Mouse (Mus musculus) heart, embryonic 10.5 days (tissue): ENCODE results near the gene Gapdh. TPM values are rescaled to one million over a fixed set of nuclear protein-coding genes. Genes with fewer than 3 reads are reported as not detected.

ENCODE experiments used
- DNase-seq: peaks from one replicate; pipeline ENCODE4 v3.0.0-alpha.2; 2017; ENCODE audit warnings: low spot score
- H3K27ac ChIP-seq: fragments of 300-500 bp; sonication (generic); 2 replicates; pipeline ENCODE4 v1.5.1; 2016; ENCODE audit warnings: mild to moderate bottlenecking
- H3K27me3 ChIP-seq: fragments of 300-500 bp; sonication (generic); 2 replicates; pipeline ENCODE4 v1.6.1; 2016; ENCODE audit warnings: mild to moderate bottlenecking; ENCODE audit not compliant: poor library complexity, insufficient read depth, severe bottlenecking
- H3K36me3 ChIP-seq: fragments of 300-500 bp; sonication (generic); 2 replicates; pipeline ENCODE4 v1.6.1; 2016; ENCODE audit warnings: mild to moderate bottlenecking, moderate library complexity
- H3K4me1 ChIP-seq: fragments of 300-500 bp; sonication (generic); 2 replicates; pipeline ENCODE4 v1.6.1; 2016; ENCODE audit warnings: mild to moderate bottlenecking
- H3K4me3 ChIP-seq: fragments of 300-500 bp; sonication (generic); 2 replicates; pipeline ENCODE4 v1.5.1; 2016; ENCODE audit warnings: mild to moderate bottlenecking, moderate library complexity
- H3K9me3 ChIP-seq: fragments of 300-500 bp; sonication (generic); 2 replicates; pipeline ENCODE4 v1.6.1; 2016; ENCODE audit warnings: mild to moderate bottlenecking, moderate library complexity
- WGBS: fragments of 180-500 bp; shearing (Covaris S2); methylation state at CpG from one replicate; pipeline ENCODE4 v1.1.7; 2016; 5-methylcytosine and 5-hydroxymethylcytosine counted together
- polyA plus RNA-seq: library from polyadenylated mRNA; unstranded; fragments of >200 nt; fragmentation: Nextera tagmentation; extraction: Ambion mirVana; gene quantifications from 2 replicates; pipeline ENCODE4 v1.2.1, GENCODE M21; 2016

Gapdh gene
- polyA plus RNA-seq, 1 experiment from 2014 or later = 3,676 TPM

DNA sequence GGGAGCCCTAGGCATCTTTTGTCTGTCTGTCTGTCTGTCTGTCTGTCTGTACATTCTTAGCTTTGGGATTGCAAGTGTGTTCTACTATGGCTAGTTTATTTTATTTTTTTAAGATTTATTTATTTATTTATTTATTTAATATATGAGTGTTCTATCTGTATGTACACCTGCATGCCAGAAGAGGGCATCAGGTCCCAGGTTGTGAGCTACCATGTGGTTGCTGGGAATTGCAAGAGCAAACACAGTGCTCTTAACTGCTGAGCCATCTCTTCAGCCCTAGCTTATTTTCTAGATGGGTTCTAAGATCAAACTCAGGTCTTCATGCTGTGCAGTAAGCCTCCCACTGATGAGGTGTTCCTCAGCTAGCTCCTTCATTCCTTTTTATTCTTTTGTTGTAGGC is 11.7 kb downstream of the Gapdh start:
- DNase-seq = no peak
- Histone ChIP-seq H3K4me1 (peaks cover 29% of the 10 kb centered on the region), H3K27me3 (no peaks in the 10 kb centered on the region), H3K36me3 (peaks cover 76% of the 10 kb centered on the region), H3K9me3 (no peaks in the 10 kb centered on the region), H3K27ac (no peak overlapping the region), H3K4me3 (no peak overlapping the region)

DNA sequence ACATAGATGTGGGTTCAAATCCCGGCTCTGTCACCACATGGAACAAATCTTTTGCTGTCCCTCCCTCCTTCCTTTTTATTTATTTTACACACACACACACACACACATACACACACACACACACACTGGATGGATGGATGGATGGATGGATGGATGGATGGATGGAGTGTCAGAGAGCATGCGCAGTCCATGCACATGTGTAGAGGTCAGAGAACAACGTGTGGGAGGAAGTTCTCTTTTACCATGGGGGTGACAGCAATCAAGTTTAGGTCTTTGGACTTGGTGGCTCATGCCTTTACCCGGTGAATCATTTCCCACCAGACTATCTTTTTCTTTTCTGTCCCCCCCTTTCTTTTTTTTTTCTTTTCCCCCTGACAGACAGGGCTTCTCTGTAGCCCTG is 12.6 kb downstream of the Gapdh start:
- H3K27ac ChIP-seq = no peak overlapping the region
- H3K9me3 ChIP-seq = no peaks in the 10 kb centered on the region
- no peaks in the 10 kb centered on the region for H3K27me3 ChIP-seq
- peaks cover 38% of the 10 kb centered on the region for H3K4me1 ChIP-seq
- H3K4me3 ChIP-seq = no peak overlapping the region
- no peak for DNase-seq
- peaks cover 69% of the 10 kb centered on the region for H3K36me3 ChIP-seq
- 88% methylated on average over 4 of the region's 4 CpGs for WGBS

DNA sequence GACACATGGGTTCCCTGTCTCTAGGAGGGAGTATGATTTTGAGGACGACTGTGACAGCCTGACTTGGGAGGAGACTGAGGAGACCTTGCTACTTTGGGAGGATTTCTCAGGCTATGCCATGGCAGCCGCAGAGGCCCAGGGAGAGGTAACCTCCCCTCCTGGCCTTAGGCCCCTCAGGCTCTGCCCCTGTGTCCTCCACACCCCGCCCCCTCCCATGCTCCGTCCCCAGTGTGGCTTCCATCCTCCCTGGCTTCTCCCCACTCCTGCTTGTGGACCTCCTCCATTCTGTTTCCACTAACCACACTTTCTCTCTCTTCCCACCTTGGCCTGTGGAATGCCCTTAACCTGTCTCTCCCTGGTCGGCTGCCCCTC is 13.3 kb downstream of the Gapdh start:
- WGBS = 79% methylated on average over 5 of the region's 5 CpGs
- Histone ChIP-seq H3K27ac (no peak overlapping the region), H3K27me3 (no peaks in the 10 kb centered on the region), H3K4me3 (no peak overlapping the region), H3K4me1 (peaks cover 44% of the 10 kb centered on the region), H3K36me3 (peaks cover 67% of the 10 kb centered on the region), H3K9me3 (no peaks in the 10 kb centered on the region)
- DNase-seq = no peak

DNA sequence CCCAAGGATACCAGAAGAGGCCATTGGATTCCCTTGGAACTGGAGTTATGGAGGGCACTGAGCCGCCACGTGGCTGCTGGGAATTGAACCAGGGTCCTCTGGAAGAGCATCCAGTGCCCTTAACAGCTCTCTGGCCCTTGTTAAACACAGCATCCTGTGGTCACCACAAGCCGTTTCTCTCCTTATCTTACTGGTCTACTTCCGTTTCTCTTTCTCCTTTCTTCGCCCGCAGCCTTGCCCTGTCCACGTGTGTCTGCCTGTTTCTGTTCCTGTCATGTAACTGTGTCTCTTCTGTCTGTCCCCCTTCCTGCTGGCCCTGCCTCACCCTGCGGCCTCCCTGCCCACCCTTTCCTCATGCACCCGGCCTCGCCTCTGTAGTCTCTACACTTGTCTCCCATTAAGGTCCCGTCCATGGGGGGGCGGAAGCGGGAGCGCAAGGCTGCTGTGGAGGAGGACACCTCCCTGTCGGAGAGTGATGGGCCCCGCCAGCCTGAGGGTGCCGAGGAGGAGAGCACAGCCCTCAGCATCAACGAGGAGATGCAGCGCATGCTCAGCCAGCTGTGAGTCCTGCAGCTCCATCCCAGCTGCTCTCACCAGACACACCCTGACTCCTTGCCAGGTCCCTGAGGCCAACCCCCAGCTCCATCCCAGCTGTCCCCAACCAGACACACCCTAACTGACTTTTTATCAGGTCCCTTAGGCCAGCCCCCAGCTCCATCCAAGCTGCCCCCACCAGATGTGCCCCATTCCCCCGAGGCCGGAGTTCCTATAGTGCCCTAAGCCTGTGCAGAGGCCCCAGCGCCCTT is 13.9 kb downstream of the Gapdh start:
- no peak overlapping the region for H3K27ac ChIP-seq
- WGBS = 83% methylated on average over 22 of the region's 22 CpGs
- no peaks in the 10 kb centered on the region for H3K9me3 ChIP-seq
- H3K27me3 ChIP-seq = no peaks in the 10 kb centered on the region
- H3K4me1 ChIP-seq = peaks cover 50% of the 10 kb centered on the region
- no peak overlapping the region for H3K4me3 ChIP-seq
- no peak for DNase-seq
- H3K36me3 ChIP-seq = peaks cover 62% of the 10 kb centered on the region

DNA sequence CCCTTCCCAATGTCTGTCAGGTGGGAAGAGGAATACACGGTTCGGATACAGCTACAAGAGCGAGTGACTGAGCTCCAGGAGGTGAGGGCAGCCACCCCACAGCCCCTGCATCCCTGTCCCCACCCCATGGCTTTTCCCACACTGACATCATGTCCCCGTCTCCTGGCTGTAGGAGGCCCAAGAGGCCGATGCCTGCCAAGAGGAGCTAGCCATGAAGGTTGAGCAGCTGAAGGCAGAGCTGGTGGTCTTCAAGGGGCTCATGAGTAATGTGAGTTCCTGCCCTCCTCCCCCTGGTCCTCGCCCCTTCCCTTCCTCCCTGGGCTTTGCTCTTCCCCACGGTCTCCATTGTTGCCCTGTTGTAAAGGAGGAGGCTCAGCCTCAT is 16.7 kb downstream of the Gapdh start:
- peaks cover 42% of the 10 kb centered on the region for H3K36me3 ChIP-seq
- no peak for DNase-seq
- H3K9me3 ChIP-seq = no peaks in the 10 kb centered on the region
- peak overlapping the region; percentile 92 for H3K27ac ChIP-seq
- H3K4me3 ChIP-seq = peak overlapping the region; percentile 86; the same call in 1 of the 2 replicates
- no peaks in the 10 kb centered on the region for H3K27me3 ChIP-seq
- H3K4me1 ChIP-seq = peaks cover 64% of the 10 kb centered on the region
- WGBS = 67% methylated on average over 7 of the region's 7 CpGs

DNA sequence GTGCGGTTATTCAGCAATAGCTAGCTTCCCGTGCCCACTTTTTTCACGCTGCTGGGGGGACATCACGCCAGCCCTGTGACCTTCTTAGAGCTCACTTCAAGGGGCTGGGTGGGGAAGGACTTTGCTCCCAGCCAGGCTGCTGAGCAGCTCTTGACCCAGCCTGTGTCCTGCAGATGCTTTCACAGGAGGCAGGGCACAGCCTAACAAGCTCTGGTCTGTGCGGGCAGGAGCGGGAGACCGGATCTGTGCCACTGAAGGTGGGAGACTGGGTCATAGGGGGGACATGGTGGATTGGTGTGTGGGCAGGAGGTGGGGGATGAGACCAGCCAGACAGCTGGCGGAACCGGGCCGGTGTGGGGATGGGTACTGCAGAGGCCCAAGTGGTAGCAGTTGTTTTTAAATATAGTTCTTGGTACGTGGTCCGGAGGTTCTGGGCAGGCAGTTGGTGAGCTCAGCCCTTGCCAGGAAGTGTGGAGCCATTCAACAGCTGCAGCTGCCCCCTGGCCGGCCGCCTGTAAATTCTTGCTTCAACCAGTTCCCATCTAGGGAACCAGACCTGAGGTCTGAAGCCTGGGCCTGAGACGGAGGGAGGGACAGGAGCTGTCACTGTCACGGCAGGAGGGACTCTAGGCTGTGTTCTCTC is 17.2 kb downstream of the Gapdh start:
- H3K4me1 ChIP-seq = peaks cover 69% of the 10 kb centered on the region

DNA sequence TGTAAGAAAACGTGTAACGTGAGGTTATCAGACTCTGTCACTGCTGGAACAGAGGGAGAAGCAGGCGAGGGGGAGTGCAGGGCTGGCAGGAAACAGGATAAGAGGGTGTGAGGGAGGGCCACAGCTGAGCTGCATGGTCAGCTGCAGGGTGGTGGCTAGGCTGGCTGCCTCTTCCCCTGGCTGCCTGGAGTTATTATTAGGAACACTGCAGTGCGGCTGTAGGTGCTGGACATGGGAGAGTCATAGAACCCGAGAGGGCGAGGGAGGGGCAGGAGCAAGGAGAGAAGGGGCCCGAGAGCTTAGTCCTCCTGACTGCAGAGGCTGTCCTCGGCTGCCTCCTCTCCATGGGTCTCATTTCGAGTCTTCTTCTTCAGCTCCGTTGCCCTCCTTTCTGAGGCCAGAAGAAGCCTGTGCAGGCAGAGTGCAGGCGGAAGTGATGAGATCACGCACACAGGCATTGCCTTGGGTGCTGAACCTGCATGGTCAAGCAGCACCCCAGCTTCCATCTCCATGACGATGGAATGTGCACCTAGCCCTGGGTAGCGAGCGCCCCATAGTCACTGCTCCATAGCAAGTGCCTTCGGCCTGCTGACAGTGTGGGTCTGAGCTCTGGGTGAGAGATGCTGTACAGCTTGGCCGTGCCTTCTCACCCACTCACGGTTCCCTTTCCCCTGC is 17.9 kb downstream of the Gapdh start:
- 35% methylated on average over 18 of the region's 18 CpGs for WGBS
- no peaks in the 10 kb centered on the region for H3K9me3 ChIP-seq
- peaks cover 69% of the 10 kb centered on the region for H3K4me1 ChIP-seq
- peak overlapping the region; percentile 92 for H3K27ac ChIP-seq
- no peaks in the 10 kb centered on the region for H3K27me3 ChIP-seq
- peaks cover 41% of the 10 kb centered on the region for H3K36me3 ChIP-seq
- H3K4me3 ChIP-seq = peak overlapping the region; percentile 86
- peak; percentile 92 for DNase-seq

More for the DNA sequence above, 17.2 kb downstream of the Gapdh start:
- Histone ChIP-seq H3K27ac (peak overlapping the region; percentile 92), H3K4me3 (peak overlapping the region; percentile 86), H3K9me3 (no peaks in the 10 kb centered on the region), H3K36me3 (peaks cover 44% of the 10 kb centered on the region), H3K27me3 (no peaks in the 10 kb centered on the region)
- DNase-seq = no peak
- 64% methylated on average over 16 of the region's 16 CpGs for WGBS

DNA sequence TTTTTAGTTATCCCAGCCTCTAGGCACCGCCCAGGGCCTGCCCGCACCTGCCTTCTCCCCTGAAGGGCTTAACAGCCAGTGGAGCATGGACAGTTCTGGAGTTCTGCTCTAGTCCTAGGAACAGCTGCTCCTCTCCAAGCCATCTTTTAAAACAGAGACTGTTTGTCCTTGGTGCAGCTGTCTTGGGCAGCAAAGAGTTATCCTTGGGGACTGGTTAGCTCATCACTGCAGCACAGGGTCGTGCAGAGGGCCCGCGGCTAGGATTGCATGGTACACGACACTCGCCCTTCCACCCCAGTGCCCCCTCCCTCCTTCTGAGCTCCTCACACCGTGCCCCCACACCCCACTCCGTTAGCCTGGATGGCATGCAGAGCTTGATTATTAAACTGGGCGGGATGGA is 18.9 kb downstream of the Gapdh start:
- Histone ChIP-seq H3K27me3 (no peaks in the 10 kb centered on the region), H3K36me3 (peaks cover 39% of the 10 kb centered on the region), H3K9me3 (no peaks in the 10 kb centered on the region), H3K27ac (peak overlapping the region; percentile 92), H3K4me3 (peak overlapping the region; percentile 86), H3K4me1 (peaks cover 64% of the 10 kb centered on the region)
- no peak for DNase-seq
- 66% methylated on average over 10 of the region's 10 CpGs for WGBS

DNA sequence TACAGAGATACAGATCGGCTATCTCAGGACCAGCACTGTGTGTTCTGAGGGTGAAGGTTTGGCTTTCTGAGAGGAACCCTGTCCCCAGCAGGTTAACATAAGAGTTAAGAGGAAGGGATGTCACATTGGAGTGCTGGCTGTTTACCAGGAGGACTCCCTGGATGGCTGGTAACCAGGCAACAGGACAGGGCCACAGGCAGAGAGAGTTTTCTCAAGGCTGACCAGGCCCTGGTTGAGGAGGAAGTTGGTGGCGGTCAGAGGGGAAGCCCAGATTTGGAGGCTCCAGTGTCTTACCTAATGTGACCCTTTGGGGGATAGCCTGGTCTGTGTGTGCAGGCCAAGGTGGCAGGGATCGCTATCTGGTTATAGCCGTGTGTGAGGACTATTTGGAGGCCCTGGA is 19.5 kb downstream of the Gapdh start:
- peak overlapping the region; percentile 86 for H3K4me3 ChIP-seq
- peak overlapping the region; percentile 92 for H3K27ac ChIP-seq
- H3K36me3 ChIP-seq = peaks cover 39% of the 10 kb centered on the region
- no peak for DNase-seq
- no peaks in the 10 kb centered on the region for H3K27me3 ChIP-seq
- peaks cover 63% of the 10 kb centered on the region for H3K4me1 ChIP-seq
- WGBS = 64% methylated on average over 4 of the region's 4 CpGs
- no peaks in the 10 kb centered on the region for H3K9me3 ChIP-seq

DNA sequence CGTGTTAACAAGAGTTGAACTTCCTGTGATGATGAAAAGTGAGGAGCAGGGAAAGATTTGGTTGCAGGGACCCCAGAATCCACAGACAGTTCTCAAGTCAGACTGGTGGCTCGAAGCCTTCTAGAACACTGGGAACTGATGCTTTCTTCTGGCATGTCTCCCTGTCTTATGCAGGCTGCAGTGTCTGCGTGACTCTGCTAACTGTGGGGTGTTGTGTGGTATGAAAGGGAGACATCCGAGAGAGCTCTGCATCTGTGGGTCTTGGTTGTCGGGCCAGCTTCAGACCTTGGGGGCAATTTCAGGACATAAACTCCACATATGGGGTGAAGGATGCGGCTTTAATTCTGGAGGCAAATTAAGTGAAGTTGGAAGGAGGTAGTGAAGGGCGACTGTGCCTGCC is 20.1 kb downstream of the Gapdh start:
- Histone ChIP-seq H3K36me3 (peaks cover 39% of the 10 kb centered on the region), H3K4me1 (peaks cover 58% of the 10 kb centered on the region)

DNA sequence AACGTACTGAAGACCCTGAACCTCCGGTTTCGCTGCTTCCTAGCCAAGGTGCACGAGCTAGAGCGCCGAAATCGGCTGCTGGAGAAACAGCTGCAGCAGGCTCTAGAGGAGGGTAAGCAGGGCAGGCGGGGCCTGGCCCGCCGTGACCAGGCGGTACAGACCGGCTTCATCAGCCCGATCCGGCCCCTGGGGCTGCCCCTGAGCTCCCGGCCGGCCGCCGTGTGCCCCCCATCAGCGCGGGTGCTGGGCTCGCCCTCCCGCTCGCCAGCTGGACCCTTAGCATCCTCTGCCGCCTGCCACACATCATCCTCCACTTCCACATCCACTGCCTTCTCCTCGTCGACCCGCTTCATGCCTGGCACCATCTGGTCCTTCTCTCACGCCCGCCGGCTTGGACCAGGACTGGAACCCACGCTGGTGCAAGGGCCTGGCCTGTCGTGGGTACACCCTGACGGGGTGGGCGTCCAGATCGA is 20.8 kb downstream of the Gapdh start:
- no peak for DNase-seq
- H3K27me3 ChIP-seq = no peaks in the 10 kb centered on the region
- H3K4me1 ChIP-seq = peaks cover 58% of the 10 kb centered on the region
- 2% methylated on average over 34 of the region's 35 CpGs for WGBS
- H3K27ac ChIP-seq = peak overlapping the region; percentile 92
- H3K4me3 ChIP-seq = peak overlapping the region; percentile 86
- no peaks in the 10 kb centered on the region for H3K9me3 ChIP-seq
- H3K36me3 ChIP-seq = peaks cover 41% of the 10 kb centered on the region

More for the DNA sequence above, 20.1 kb downstream of the Gapdh start:
- 59% methylated on average over 7 of the region's 7 CpGs for WGBS
- H3K27ac ChIP-seq = peak overlapping the region; percentile 92
- peak; percentile 74 for DNase-seq
- no peaks in the 10 kb centered on the region for H3K9me3 ChIP-seq
- H3K27me3 ChIP-seq = no peaks in the 10 kb centered on the region
- H3K4me3 ChIP-seq = peak overlapping the region; percentile 86

DNA sequence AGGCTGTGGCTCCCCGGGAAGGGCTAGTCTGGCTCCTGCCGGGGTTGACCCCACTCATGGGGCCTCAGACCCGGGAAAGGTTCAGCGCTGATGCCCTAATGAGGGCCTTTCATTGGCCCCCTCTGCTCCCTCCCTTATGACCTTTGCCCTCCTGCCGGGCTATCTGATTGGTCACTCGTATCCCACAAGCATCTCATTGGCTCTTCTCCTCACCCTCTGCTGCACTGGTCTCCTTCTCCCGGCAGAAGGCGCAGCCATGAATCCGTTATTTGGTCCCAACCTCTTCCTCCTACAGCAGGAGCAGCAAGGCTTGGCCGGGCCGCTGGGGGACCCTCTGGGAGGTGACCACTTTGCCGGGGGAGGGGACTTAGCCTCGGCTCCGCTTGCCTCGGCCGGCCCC is 21.3 kb downstream of the Gapdh start, which contains the start of gene Iffo1:
Gene Iffo1 (plus strand): TSS at position 241 of the 400 bp plus-strand sequence.
- peak; percentile 97 for DNase-seq
- peak within 1 kb of the TSS; percentile 86 for H3K4me3 ChIP-seq
- peaks cover 58% of the 10 kb centered on the region for H3K4me1 ChIP-seq
- H3K9me3 ChIP-seq = no peaks in the 10 kb centered on the region
- no peaks in the 10 kb centered on the region for H3K27me3 ChIP-seq
- H3K27ac ChIP-seq = peak within 1 kb of the TSS; percentile 92
- WGBS = under 1% methylated on average over 16 of the region's 16 CpGs
- H3K36me3 ChIP-seq = peaks cover 46% of the 10 kb centered on the region

DNA sequence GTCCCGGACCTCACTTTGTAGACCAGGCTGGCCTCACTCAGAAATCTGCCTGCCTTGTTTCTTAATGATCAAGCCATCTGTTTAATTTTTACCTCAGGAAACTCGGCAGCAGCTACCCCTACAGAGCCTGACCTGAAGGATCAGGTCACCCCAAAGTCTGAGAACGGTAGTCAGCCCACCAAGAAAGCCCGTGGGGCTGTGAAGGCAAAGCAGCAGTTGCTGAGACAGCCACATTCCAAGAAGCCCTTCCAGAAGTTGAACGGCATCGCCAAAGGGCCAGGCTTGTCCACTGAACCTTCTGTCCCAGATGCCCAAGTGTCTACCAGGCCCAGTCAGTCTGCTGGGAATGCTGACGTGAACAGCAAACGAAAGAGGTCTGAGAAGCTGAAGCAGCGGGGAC is 22.4 kb downstream of the Gapdh start:
- H3K4me1 ChIP-seq = peaks cover 48% of the 10 kb centered on the region
- WGBS = 88% methylated on average over 9 of the region's 9 CpGs
- no peaks in the 10 kb centered on the region for H3K9me3 ChIP-seq
- DNase-seq = no peak
- H3K27ac ChIP-seq = no peak overlapping the region
- H3K4me3 ChIP-seq = no peak overlapping the region
- H3K36me3 ChIP-seq = peaks cover 54% of the 10 kb centered on the region
- no peaks in the 10 kb centered on the region for H3K27me3 ChIP-seq
